Mouse (Mus musculus): Measurements from ENCODE around the gene Tfpi. TPM values are rescaled to one million over a fixed set of nuclear protein-coding genes. Genes with fewer than 3 reads are reported as not detected.
"Not testable (repeated sequence)": the region's sequence is repeated elsewhere in the genome, so short reads cannot be mapped to it uniquely, and the experiment has no call there.

Tfpi gene
- total and polyA plus RNA-seq, 3 experiments, result 0.17 to 0.46 TPM; not detected in 1

DNA sequence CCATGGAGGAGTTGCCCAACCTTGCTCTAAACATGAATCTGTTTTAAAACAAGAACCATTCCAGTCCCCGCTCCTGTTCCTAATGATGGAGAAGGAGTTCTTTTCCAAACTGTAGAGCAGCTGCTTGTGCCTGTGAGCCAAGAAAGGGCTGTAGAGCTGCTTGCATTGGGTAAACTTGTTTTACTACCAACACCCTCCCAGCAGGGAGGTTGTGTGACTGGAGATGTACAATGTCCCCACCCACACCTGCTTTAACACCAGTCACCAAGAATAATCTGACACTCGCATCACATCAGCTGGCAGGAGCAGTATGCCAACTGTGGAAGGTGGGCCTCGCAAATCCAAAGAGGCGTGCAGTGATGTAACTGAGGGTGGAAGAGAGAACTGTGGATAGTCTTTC lies 34.5 kb upstream of the Tfpi start:
- TF ChIP-seq EP300 (IDR thresholded peaks at IDR 0.05; ENCODE audit: low read length), result no peak
- no peak for TF ChIP-seq MXI1 (IDR thresholded peaks at IDR 0.05; ENCODE audit: low read depth, low read length)
- no peak for TF ChIP-seq ZC3H11A (IDR thresholded peaks at IDR 0.05; ENCODE audit: low read depth, low read length)
- TF ChIP-seq SMC3 (IDR thresholded peaks at IDR 0.05; ENCODE audit: low read depth, low read length), result no peak
- no peak for TF ChIP-seq BHLHE40 (IDR thresholded peaks at IDR 0.05; ENCODE audit: low read depth, low read length)
- no peak for TF ChIP-seq USF1 (IDR thresholded peaks at IDR 0.05; ENCODE audit: low read depth, low read length)
- TF ChIP-seq TBP (conservative IDR thresholded peaks at IDR 0.05; ENCODE audit: low read depth, low read length), result no peak
- no peak for TF ChIP-seq CHD1 (IDR thresholded peaks at IDR 0.05; ENCODE audit: low read depth, low read length)
- TF ChIP-seq SIN3A (IDR thresholded peaks at IDR 0.05; ENCODE audit: low read length), result no peak
- TF ChIP-seq HCFC1 (IDR thresholded peaks at IDR 0.05; ENCODE audit: low read depth, low read length), result no peak
- TF ChIP-seq E2F4 (IDR thresholded peaks at IDR 0.05; ENCODE audit: insufficient replicate concordance, low read depth, low read length), result no peak
- H3K27ac ChIP-seq (ENCODE audit: insufficient read depth, low read depth), result 0 out of 2 replicates have a peak overlapping the region, but pooled peaks have one; percentile 28
- H3K4me1 ChIP-seq (ENCODE audit: control insufficient read depth in 1 of 2, insufficient read depth in 2 of 2), result peaks cover 5 to 17% of the 10 kb centered on the region in 2 experiments
- no peaks in the 10 kb centered on the region for H3K9me3 ChIP-seq (replicated peaks; ENCODE audit: low read length)
- H3K4me3 ChIP-seq (replicated peaks in 1 of 3; ENCODE audit: low read depth in 2 of 3, low read length in 2 of 3, poor library complexity in 1 of 3), result no peak overlapping the region
- H3K36me3 ChIP-seq (replicated peaks in 1 of 2; ENCODE audit: control insufficient read depth in 1 of 2, insufficient read depth in 1 of 2, low read length in 1 of 2), result peaks cover 0 to 3% of the 10 kb centered on the region in 2 experiments
- no peaks in the 10 kb centered on the region for H3K27me3 ChIP-seq (replicated peaks)
- no peaks in the 10 kb centered on the region for H3K79me2 ChIP-seq (replicated peaks; ENCODE audit: control insufficient read depth, extremely low read depth, insufficient read depth, poor library complexity, severe bottlenecking)
- dilution Hi-C loops (cut with MboI; ENCODE audit: extremely low pct_ligation_motif_present, extremely low pct_unique_long_range_greater_than_20kb, low sequenced_read_pairs) (no loop called here), in situ Hi-C loops (cut with MboI; ENCODE audit: low pct_ligation_motif_present, low pct_unique_long_range_greater_than_20kb, low sequenced_read_pairs) (no loop called here)
- H3K9ac ChIP-seq (ENCODE audit: insufficient read depth, low read depth), result no peak overlapping the region
- DNase-seq (ENCODE audit: extremely low read depth), result peak; percentile 7
- no peak overlapping the region for H3K4me2 ChIP-seq (ENCODE audit: insufficient read depth, low read depth, poor library complexity, severe bottlenecking)

DNA sequence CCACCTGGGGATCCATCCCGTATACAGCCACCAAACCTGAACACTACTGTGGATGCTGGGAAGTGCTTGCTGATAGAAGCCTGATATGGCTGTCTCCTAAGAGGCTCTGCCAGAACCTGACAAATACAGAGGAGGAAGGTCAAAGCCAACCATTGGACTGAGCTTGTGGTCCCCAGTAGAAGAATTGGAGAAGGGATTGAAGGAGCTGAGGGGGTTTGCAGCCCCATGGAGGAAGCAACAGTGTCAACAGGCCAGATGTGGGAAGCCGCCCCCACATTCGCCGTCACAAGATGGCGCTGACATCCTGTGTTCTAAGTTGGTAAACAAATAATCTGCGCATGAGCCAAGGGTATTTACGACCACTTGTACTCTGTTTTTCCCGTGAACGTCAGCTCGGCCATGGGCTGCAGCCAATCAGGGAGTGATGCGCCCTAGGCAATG lies 28.4 kb upstream of the Tfpi start:
- H3K4me1 ChIP-seq (ENCODE audit: control insufficient read depth in 1 of 2, insufficient read depth in 2 of 2); H3K27me3 ChIP-seq (replicated peaks); H3K4me3 ChIP-seq (replicated peaks in 1 of 3; ENCODE audit: low read depth in 2 of 3, low read length in 2 of 3, poor library complexity in 1 of 3); in situ Hi-C loops (cut with MboI; ENCODE audit: low pct_ligation_motif_present, low pct_unique_long_range_greater_than_20kb, low sequenced_read_pairs); H3K9me3 ChIP-seq (replicated peaks; ENCODE audit: low read length); H3K79me2 ChIP-seq (replicated peaks; ENCODE audit: control insufficient read depth, extremely low read depth, insufficient read depth, poor library complexity, severe bottlenecking); H3K27ac ChIP-seq (ENCODE audit: insufficient read depth, low read depth); H3K36me3 ChIP-seq (replicated peaks in 1 of 2; ENCODE audit: control insufficient read depth in 1 of 2, insufficient read depth in 1 of 2, low read length in 1 of 2); dilution Hi-C loops (cut with MboI; ENCODE audit: extremely low pct_ligation_motif_present, extremely low pct_unique_long_range_greater_than_20kb, low sequenced_read_pairs): not testable (repeated sequence)
- H3K9ac ChIP-seq (ENCODE audit: insufficient read depth, low read depth), result peak overlapping the region; percentile 48
- DNase-seq (ENCODE audit: extremely low read depth), result peak; percentile 23
- peak overlapping the region; percentile 67; the same call in 1 of the 2 replicates for H3K4me2 ChIP-seq (ENCODE audit: insufficient read depth, low read depth, poor library complexity, severe bottlenecking)

DNA sequence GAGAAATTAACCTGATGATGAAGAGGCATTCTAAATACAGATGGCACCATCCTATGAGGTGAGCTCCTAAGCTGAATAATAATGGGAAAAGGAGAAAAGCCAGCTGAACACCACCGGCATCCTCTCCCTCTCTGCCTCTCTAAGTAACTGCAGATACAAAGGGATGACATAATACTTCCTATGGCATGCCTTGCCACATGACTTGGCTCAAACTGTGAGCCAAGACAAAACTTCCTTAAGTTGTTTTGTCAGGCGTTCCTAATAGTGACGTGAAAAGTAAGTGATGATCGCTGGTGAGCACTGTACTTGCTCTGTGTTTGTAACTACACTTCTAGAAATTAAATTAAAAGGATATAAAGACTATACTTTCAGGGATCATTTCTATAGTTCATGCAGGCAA lies 27.7 kb upstream of the Tfpi start:
- no peaks in the 10 kb centered on the region for H3K9me3 ChIP-seq (replicated peaks; ENCODE audit: low read length)
- H3K36me3 ChIP-seq (replicated peaks in 1 of 2; ENCODE audit: control insufficient read depth in 1 of 2, insufficient read depth in 1 of 2, low read length in 1 of 2), result no peaks in the 10 kb centered on the region
- no peak overlapping the region for H3K9ac ChIP-seq (ENCODE audit: insufficient read depth, low read depth)
- no peak overlapping the region; the same call in 1 of the 2 replicates for H3K4me2 ChIP-seq (ENCODE audit: insufficient read depth, low read depth, poor library complexity, severe bottlenecking)
- in situ Hi-C loops (cut with MboI; ENCODE audit: low pct_ligation_motif_present, low pct_unique_long_range_greater_than_20kb, low sequenced_read_pairs), result no loop called here
- H3K4me1 ChIP-seq (ENCODE audit: control insufficient read depth in 1 of 2, insufficient read depth in 2 of 2), result peaks cover 0 to 4% of the 10 kb centered on the region in 2 experiments; a peak in 1 of 4 replicates
- TF ChIP-seq UBTF (IDR thresholded peaks at IDR 0.05; ENCODE audit: low read depth, low read length), result no peak
- no peak for TF ChIP-seq ZMIZ1 (IDR thresholded peaks at IDR 0.05; ENCODE audit: low read depth, low read length)
- no peak for TF ChIP-seq CTCF (conservative IDR thresholded peaks at IDR 0.05 in 1 of 2, IDR thresholded peaks at IDR 0.05 in 1 of 2; ENCODE audit: low read depth in 2 of 2, low read length in 2 of 2)
- no peak for TF ChIP-seq USF2 (conservative IDR thresholded peaks at IDR 0.05; ENCODE audit: low read depth, low read length)
- TF ChIP-seq GABPA (IDR thresholded peaks at IDR 0.05; ENCODE audit: insufficient replicate concordance, low read depth, low read length), result no peak
- no peak for TF ChIP-seq MAX (IDR thresholded peaks at IDR 0.05; ENCODE audit: low read length)
- no peak for TF ChIP-seq SIN3A (IDR thresholded peaks at IDR 0.05; ENCODE audit: low read length)
- dilution Hi-C loops (cut with MboI; ENCODE audit: extremely low pct_ligation_motif_present, extremely low pct_unique_long_range_greater_than_20kb, low sequenced_read_pairs), result no loop called here
- H3K79me2 ChIP-seq (replicated peaks; ENCODE audit: control insufficient read depth, extremely low read depth, insufficient read depth, poor library complexity, severe bottlenecking), result no peaks in the 10 kb centered on the region
- H3K4me3 ChIP-seq (replicated peaks in 1 of 3; ENCODE audit: low read depth in 2 of 3, low read length in 2 of 3, poor library complexity in 1 of 3), result no peak overlapping the region
- DNase-seq (ENCODE audit: extremely low read depth), result no peak
- no peaks in the 10 kb centered on the region for H3K27me3 ChIP-seq (replicated peaks)
- no peak overlapping the region for H3K27ac ChIP-seq (ENCODE audit: insufficient read depth, low read depth)

Data from CH12.LX (cell line).